Mouse (Mus musculus) heart, postnatal 25 days (tissue): ENCODE results near the gene Gm49361. TPM values are rescaled to one million over a fixed set of nuclear protein-coding genes. Genes with fewer than 3 reads are reported as not detected.

ENCODE experiments used
- DNase-seq: peaks from one replicate; pipeline ENCODE4 v3.0.0; 2022; ENCODE audit warnings: low spot score
- intact Hi-C: fragments of 180-260 bp; cut with DNase I; formaldehyde crosslinking; loops from one replicate; pipeline ENCODE4 v1.15.1; 2025
- total RNA-seq, 2 experiments: library from RNA; stranded (reverse); gene quantifications; 2 replicates each; pipeline ENCODE4 v1.2.3; 2021

Gm49361 gene
- total RNA-seq, 2 experiments from 2014 or later = 0.99 to 2.1 TPM

DNA sequence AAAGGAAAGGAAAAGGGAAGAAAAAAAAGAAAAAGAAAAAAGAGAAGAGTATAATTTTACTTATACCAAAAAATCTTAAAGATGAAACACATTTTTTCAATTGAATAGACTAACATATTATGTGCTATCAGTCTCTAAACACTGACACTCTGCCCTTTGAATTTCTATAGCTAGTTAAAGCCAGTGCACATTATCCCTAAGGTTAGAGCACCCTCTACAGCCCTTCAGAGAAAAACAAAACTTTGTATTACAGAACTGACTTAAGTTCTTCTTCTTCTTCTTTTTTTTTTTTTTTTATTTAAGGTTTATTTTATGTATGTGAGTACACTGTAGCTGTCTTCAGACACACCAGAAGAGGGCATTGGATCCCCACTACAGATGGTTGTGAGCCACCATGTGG is 96.4 kb downstream of the Gm49361 start:
- DNase-seq = no peak
- intact Hi-C loops = no loop called here

DNA sequence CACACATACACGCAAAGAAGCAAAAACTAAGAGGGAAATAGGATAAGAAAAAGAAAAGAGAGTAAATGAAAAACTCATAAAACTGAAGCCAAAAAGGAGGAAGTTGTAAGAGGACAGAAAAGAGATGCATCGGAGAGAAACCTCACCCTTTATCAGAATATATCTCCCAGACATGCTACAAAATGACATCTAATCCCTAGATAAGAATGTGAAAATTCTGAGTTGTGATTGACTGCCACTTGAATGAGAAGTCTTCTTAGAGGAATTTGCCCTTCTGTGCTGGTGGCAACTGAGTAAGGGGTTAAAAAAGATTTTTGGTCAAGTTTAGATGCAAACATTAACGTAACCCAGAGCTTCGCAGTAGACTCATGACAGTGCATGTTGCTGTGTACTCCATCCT is 99.7 kb downstream of the Gm49361 start:
- no peak for DNase-seq
- intact Hi-C loops = no loop called here

DNA sequence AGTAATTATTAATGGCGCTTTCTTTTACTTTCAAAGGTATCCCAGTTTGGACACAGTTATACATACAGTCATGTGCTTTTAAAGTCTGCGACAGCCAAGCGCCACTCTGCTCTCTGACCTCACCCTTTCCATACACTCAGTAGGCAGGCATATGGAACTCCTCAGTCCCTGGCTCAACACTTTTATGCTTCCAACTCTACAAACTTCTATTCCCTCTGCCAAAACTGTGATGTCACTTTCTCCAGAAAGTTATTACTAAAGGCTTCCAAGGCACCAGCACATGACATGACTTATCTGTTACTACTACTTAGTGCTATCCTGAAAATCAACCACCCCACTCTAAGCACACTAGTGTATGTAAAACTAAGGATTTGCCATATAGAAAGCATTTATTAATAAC is 106.8 kb downstream of the Gm49361 start:
- DNase-seq = no peak
- intact Hi-C loops = no loop called here

DNA sequence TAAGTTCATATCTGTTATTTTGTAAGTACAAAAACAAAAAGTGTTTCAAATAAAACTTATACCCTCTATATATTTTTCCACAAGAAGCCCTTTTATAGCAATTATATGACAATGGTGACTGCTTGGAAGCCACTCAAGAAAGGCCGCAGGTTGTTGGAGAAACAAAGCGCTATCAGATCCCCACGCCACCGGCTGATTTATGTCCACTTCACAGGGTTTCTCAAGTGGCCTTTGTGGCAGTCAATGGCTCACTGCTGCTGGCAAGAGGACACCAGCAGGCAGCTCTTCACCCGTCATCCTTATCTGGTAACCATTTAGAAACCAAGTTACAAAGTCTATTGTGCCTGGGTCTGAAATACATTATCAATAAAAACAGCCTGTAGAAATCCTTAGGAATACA is 111.8 kb downstream of the Gm49361 start:
- no peak for DNase-seq
- intact Hi-C loops = no loop called here

DNA sequence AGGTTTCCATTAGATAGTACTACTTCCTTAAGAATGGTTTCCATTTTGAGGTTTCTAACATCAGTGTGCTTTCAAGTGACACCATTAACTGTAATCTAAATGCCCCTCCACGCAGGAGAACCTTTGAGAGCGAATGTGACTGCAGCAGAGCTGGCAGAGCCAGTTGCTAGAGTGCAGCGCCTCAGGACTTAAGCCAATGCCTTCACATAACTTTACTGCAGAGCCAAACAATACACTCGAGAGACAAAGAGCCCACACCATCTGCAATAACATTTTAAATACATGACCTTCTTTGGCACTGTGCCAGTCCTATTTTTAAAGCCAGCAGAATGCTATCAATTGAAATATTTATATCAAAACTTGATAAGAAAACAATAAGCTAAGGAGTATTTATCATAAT is 116.3 kb downstream of the Gm49361 start:
- no peak for DNase-seq
- intact Hi-C loops = no loop called here

DNA sequence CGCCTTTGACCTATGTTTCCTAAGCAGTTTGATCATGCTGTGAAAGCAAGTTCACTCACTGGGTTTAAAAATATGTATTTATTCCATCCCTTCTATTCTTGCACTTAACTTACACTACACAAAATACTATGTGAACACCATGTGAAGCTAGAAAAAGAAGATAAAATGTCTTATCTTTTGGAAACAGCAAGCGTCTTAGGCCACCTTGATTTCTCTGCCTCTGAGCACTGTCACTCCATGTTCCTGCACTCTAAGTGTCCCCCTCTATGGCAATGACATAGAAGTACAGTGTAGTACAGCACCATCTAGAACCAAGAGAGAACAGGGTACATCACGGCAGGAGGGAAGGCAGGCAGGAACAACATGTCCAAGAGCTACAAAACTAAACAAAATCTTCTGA is 123.0 kb downstream of the Gm49361 start:
- intact Hi-C loops = no loop called here
- DNase-seq = no peak

DNA sequence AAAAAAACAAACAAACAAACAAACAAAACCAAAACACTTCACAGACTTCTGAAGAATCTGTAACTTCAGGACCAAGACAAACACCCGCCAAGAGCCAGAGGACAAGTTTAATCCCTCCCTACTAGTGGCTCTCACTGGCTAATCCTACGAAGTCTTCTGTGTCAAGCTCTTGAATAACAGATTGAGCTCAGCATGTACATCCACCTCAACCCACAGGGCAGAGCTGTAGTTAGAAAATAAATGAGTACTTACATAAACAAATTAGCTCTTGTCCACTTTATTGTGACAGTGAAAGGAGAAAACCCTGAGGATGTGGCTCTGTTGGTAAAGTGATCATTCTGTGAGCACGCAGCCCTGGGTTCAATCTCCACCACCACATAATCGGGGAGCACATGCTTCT is 124.2 kb downstream of the Gm49361 start:
- intact Hi-C loops = no loop called here
- DNase-seq = no peak

DNA sequence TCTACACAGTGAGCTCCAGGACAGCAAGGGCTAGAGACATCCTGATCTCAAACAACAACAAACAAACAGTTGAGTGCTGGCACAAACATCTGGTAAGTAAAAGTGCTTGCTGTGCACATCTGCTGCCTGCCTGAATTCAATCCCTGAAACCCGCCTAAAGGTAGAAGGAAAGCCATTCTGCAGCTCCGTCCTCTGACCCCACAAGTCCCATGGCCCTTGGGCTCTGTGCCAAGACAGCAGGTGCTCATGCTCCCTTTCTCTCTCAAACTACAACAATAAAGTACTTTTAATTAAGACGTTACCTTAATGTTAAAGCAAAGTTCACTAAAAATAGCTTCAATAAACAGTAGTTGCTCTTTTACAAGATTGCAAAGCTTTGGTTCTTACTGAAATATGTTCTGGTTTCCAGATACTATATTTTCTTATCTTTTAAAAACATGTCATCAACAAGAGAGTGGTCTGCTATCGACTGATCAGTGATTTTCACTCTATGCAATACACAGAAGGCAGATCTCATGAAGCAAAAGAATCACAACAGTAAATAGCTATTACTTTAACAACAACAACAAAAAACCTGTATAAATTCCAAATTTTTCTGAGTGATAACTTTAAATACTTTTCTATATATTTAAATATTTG is 125.2 kb downstream of the Gm49361 start:
- intact Hi-C loops = no loop called here
- no peak for DNase-seq

DNA sequence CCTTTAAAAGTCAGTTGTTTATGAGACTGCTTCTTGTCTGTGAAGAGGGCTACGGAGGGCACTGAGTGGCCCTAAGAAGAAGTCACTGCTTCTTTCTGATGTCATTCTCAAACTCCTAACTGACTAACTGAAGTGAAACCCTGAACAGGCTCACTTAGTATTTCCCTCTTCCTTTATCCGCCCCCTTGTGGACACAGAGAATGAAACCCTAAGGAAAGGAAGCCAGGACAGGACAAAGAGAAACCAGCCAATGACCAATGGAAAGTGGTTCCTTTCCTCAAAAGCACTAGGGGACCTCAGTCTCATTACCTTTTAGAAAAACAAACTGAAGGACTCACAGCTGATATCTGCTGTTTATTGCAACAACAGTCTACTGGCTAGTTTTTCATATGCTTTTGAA is 126.4 kb downstream of the Gm49361 start:
- intact Hi-C loops = loop anchor here (2.0 kb wide), 2 partner anchors 85 to 247 kb away; no protein-coding TSS in a partner anchor
- DNase-seq = no peak

DNA sequence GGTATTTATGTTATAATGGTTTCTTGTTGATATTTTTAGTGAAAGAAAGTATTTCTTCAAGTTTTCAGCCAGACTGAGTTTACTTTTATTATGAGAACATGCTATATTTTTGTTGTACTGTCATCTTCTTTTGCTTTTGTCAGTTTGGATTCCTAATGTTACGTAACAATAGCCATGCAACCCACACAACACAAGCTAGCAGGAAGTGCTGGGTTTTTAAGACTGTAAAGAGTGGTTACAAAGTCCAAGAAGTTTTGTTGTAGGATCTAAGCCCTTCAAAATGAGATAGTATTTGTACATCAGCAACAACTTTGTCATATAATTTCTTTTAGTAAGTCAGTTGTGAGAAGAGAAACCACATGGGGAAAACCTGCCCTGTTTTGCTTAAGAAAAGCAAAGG is 128.2 kb downstream of the Gm49361 start:
- no peak for DNase-seq
- intact Hi-C loops = loop anchor here (2.0 kb wide), 2 partner anchors 83 to 245 kb away; no protein-coding TSS in a partner anchor

DNA sequence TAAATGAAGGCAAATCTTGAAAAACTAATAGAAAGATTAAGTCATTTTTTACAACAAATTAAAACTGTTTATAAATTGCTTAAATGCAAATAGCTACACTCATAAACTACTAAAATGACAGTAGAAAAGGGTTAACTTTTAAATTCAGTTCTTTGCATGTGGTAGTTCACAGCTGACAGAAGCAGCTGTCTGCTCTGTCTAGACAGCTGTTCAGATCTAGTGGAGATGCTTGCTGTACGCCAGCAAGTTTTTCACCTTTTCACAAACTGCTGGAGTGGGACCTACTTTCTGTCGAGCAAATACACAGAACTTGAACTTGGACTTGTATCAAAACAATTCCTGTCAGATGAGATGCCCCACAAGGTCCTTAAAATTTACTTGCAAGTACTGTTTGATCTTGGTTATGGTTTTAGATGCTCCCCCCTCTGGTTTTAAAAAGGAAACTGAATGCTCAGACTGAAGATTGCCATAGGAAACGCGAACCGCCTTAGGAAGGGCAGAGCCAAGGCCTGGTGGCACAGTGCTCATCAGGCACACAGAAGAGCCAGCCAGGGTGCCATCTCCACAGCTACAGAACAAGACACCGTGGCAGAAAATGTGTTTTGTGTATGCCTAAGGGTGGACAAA is 129.5 kb downstream of the Gm49361 start:
- DNase-seq = no peak
- intact Hi-C loops = no loop called here

DNA sequence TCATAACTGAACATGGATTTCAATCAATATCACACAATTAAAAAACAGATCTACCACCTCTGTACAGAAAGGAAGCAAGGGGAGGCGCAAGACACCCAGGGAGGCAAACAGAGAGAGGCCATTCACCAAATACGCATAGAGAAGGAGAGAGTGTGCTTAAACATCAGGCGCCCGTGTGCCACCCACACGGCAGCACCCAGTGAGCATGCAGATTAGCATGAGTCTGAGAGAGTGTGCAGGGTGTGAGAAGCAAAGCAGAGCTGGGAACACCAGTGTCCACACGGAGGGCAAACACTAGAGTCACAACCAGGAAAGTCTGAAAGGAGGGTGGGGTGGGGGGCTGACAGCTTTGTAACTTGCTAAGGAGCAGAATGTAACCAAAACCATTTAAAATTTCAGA is 130.1 kb downstream of the Gm49361 start:
- intact Hi-C loops = no loop called here
- DNase-seq = no peak

DNA sequence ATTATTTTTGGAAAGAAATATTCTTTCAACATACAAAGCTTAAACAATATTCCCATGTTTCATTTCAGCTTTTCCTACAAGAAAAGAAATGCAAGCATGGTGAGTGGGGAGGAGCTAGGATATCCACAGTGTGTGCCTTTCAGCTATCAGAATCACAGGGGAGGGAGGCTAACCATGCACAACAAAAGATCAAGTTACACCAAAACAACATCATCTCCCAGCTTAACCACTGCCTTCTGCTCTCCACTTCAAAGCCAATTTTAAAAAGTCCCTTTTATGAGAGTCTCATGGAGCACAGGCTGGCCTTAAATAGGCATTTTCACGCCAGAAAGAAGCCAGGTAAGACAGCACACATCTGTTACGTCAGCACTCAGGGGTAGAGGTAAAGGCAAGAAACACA is 134.9 kb downstream of the Gm49361 start:
- intact Hi-C loops = no loop called here
- DNase-seq = no peak

DNA sequence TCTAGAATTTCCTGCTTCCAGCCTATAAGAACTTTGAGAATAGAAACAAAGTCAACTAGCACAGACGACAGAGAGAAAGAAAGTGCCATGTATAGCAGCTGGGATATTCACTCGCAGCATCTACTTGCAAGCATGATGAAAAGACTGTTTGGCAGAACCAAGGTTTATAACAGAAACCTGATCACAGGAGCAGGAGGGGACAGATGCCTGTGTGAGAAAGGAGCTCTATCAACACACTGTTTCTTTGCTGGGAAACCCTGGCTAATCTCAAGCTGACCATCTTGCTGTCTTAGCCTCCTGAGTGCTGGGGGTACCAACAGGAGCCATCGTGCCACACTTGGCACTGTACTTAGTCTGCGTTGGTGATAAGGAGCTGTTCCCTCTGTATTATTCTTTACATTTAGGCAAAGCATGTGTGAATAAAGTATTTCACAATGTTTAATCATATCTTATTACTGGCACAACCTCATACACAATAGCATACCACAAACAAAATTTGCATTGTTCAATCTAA is 136.0 kb downstream of the Gm49361 start:
- no peak for DNase-seq
- intact Hi-C loops = no loop called here

DNA sequence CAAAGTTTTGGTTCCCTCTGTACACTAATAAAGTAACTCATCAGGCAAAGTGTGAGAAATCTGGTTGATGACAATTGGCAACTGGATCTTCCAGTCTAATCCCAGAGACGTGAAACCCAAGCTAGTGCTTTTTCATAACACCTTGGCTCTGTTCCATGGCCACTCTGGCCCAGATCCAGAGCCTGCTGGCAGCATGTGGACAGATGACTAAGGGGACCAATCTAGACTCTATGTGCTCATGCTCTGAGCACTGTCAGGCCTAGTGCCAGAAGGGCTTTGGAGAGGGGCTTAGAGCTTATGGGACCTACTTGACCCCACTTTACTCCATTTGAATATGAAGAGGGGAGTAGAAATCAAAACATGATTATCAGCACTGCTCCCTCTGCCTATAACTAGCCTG is 138.4 kb downstream of the Gm49361 start:
- intact Hi-C loops = no loop called here
- DNase-seq = peak; percentile 89

DNA sequence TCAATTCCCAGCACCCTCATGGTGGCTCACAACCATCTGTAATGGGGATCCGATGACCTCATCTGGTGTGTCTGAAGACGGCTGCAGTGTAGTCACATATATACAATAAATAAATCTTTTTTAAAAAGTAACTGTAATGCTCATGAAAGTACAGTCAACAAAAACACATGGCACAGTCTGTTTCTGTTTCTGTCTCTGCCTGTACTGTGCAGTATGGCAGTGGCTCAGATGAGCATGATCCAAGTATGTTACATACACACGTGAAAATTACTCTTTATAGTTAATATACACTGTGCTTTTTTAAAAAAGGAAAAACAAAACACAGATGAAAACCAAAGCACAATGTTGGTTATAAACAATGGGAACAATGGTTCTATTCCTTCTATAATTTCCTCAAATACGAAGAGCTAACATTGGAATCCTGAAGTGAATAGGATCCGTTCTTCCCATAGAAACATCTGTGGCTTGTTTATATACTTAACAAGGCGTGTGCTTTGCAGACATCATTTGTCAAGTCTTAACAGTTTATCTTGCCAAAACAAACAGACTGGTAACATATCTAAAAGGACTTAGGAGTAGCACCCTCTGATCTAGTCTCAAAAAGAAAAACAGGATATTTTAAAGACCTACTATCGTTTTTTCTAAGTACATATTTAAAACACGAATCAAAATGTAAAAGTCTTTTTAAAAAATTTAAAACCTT is 139.1 kb downstream of the Gm49361 start:
- intact Hi-C loops = no loop called here
- DNase-seq = no peak

DNA sequence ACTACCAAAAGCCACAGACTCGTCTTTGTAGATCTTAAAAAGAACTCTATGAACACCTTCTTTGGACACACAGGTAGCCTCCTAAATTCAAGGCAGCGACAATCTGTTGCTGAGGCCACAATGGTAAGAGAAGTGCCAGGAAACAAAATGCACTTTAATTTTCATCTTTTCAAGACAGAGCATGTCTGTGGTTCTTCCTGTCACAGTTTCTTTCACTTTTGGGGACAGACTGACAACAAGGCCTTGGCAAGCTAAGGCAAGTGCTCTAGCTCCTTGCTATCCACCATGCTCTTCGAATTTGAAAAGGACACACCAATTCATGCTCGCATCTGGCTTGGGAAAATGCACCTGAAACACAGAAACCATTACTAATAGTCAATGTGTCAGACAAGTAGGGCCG is 152.6 kb downstream of the Gm49361 start:
- intact Hi-C loops = no loop called here
- DNase-seq = no peak
